Mouse (Mus musculus) ES-E14 (cell line): ENCODE data around the gene Gsg1l2.

ENCODE experiments used
- CHD2 ChIP-seq: IDR thresholded peaks from 2 replicates; pipeline ENCODE4 v1.6.1; 2014; ENCODE audit warnings: mild to moderate bottlenecking, low read depth, low read length, inconsistent platforms
- MAFK ChIP-seq: IDR thresholded peaks from 2 replicates; pipeline ENCODE4 v1.6.1; 2014; ENCODE audit warnings: mild to moderate bottlenecking, low read depth, low read length, inconsistent platforms; ENCODE audit not compliant: insufficient read depth
- ZC3H11A ChIP-seq: IDR thresholded peaks from 2 replicates; pipeline ENCODE4 v1.6.1; 2012; ENCODE audit warnings: low read depth, mild to moderate bottlenecking, inconsistent platforms, low read length, borderline replicate concordance

GRCm38 (mm10) chr11:67728726-67729125, 45.7 kb upstream of the Gsg1l2 start:
- TF ChIP-seq ZC3H11A (no peak), MAFK (no peak), CHD2 (no peak)
